Mouse (Mus musculus) adrenal gland, postnatal 14 days (tissue): ENCODE results near the gene Mad1l1. TPM values are rescaled to one million over a fixed set of nuclear protein-coding genes. Genes with fewer than 3 reads are reported as not detected.
A peak's percentile ranks its signal among the peaks of the same experiment; 100 is the strongest.

Experiments used
- DNase-seq: peaks from one replicate; pipeline ENCODE4 v3.0.0; 2021; ENCODE audit warnings: mixed read lengths
- total RNA-seq: library from RNA; stranded (reverse); gene quantifications from 2 replicates; pipeline ENCODE4 v1.2.3, GENCODE M21; 2021

Mad1l1 gene
- total RNA-seq, 1 experiment from 2014 or later: 21.5 TPM

GRCm38 (mm10) chr5:140091601-140092000 lies 229.8 kb downstream of the Mad1l1 start:
- peak; percentile 24 for DNase-seq

- DNase-seq: no peak
Measured at GRCm38 (mm10) chr5:140089263-140089662, 232.1 kb downstream of the Mad1l1 start.

GRCm38 (mm10) chr5:140087242-140087641 lies 234.1 kb downstream of the Mad1l1 start:
- no peak for DNase-seq

- DNase-seq: no peak
Measured at GRCm38 (mm10) chr5:140084341-140084740, 237.0 kb downstream of the Mad1l1 start.

GRCm38 (mm10) chr5:140083911-140084310 lies 237.4 kb downstream of the Mad1l1 start:
- DNase-seq: no peak

- DNase-seq: no peak
Measured at GRCm38 (mm10) chr5:140082204-140082812, 239.0 kb downstream of the Mad1l1 start.

- no peak for DNase-seq
Measured at GRCm38 (mm10) chr5:140081084-140081483, 240.3 kb downstream of the Mad1l1 start.

GRCm38 (mm10) chr5:140079511-140079910 lies 241.8 kb downstream of the Mad1l1 start:
- peak; percentile 40 for DNase-seq

GRCm38 (mm10) chr5:140078406-140078805 lies 242.9 kb downstream of the Mad1l1 start:
- DNase-seq: peak; percentile 38

- DNase-seq: no peak
Measured at GRCm38 (mm10) chr5:140076438-140076837, 244.9 kb downstream of the Mad1l1 start.

GRCm38 (mm10) chr5:140073671-140074116 lies 247.7 kb downstream of the Mad1l1 start:
- no peak for DNase-seq

GRCm38 (mm10) chr5:140073148-140073670 lies 248.1 kb downstream of the Mad1l1 start:
- DNase-seq: no peak

GRCm38 (mm10) chr5:140068506-140068905 lies 252.8 kb downstream of the Mad1l1 start:
- peak; percentile 86 for DNase-seq

GRCm38 (mm10) chr5:140068051-140068450 lies 253.3 kb downstream of the Mad1l1 start:
- no peak for DNase-seq

- no peak for DNase-seq
Measured at GRCm38 (mm10) chr5:140066769-140067168, 254.6 kb downstream of the Mad1l1 start.

- no peak for DNase-seq
Measured at GRCm38 (mm10) chr5:140066281-140066680, 255.1 kb downstream of the Mad1l1 start.

GRCm38 (mm10) chr5:140065281-140065945 lies 255.9 kb downstream of the Mad1l1 start:
- peak; percentile 69 for DNase-seq

GRCm38 (mm10) chr5:140064521-140064920 lies 256.8 kb downstream of the Mad1l1 start:
- no peak for DNase-seq

GRCm38 (mm10) chr5:140062828-140063227 lies 258.5 kb downstream of the Mad1l1 start:
- DNase-seq: no peak

GRCm38 (mm10) chr5:140062316-140062715 lies 259.0 kb downstream of the Mad1l1 start:
- DNase-seq: no peak

GRCm38 (mm10) chr5:140061296-140061879 lies 260.0 kb downstream of the Mad1l1 start:
- peak; percentile 34 for DNase-seq

- DNase-seq: peak; percentile 42
Measured at GRCm38 (mm10) chr5:140056291-140056690, 265.1 kb downstream of the Mad1l1 start.

- DNase-seq: peak; percentile 50
Measured at GRCm38 (mm10) chr5:140055431-140055830, 265.9 kb downstream of the Mad1l1 start.
